ENCODE assay signal across 8 mouse cellular contexts in the genomic region with DNA sequence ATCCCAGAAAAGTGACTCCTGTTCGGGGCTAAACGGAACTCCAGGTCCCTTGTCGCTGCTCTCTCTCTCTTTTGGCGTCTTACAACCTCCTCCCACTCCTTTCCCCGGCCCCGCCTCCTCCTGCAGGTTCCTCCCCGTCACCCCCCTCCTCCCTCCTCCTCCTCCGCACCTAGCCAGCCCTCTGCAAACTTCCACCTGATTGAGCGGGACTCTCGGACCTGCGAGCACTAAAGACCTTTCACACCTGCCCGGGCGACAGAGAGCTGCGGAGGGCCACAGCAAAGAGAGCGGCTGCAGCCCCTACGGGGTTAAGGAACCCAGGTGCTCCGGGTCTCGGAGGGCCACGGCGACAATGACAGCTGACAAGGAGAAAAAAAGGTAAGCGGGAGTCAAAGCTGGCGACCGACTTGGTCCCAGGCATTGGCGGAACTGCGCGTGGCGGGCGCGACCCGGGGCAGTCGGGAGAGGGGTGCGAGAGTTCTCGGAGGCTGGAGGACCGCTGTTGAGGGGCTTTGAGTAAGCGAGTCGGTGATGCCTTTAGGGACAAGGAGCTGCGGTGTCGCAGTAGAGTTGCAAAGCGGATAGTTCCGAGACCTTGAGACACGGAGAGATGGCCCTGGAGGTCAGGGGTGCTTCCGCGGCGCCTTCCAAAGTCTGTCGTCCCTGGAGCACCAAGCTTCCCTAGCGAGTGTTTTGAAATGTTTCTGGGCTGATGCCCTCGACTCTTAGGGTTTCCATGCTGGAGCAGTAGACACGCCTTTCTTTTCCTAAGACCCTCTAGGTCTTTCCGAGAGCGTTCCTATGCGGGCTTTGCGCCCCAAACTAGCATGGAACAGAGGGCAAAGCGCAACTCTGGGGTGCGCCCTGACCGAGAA. TPM values are rescaled to one million over a fixed set of nuclear protein-coding genes. Genes with fewer than 3 reads are reported as not detected.
DNase-seq lines count a peak whose midpoint lies in the region; ATAC-seq lines count a peak whose summit lies in the region.

No protein-coding gene starts in this region.

- H3K9me3 ChIP-seq in forebrain, embryonic 12.5 days = no peaks in the 10 kb centered on the region
- H3K9me3 ChIP-seq in limb, embryonic 10.5 days (replicated peaks) = no peaks in the 10 kb centered on the region

- intact Hi-C loops in left cerebral cortex, postnatal 4 days (cut with DNase I) = no loop called here
- intact Hi-C loops in left cerebral cortex, postnatal 36 days (cut with DNase I) = loop anchor here (2.0 to 10.0 kb wide), 3 partner anchors 29 to 267 kb away; no protein-coding TSS in a partner anchor
- intact Hi-C loops in heart, postnatal 36 days (cut with DNase I) = loop anchor here (1.0 to 10.0 kb wide), 9 partner anchors 21 to 589 kb away; a partner anchor contains a TSS

- peak; percentile 22; the same call in 1 of the 2 replicates for ATAC-seq in forebrain, embryonic 12.5 days (ENCODE audit: low FRiP score)
- no peak for ATAC-seq in monocyte, adult 5-6 weeks (replicated peaks; ENCODE audit: insufficient number of reproducible peaks, low FRiP score, low TSS enrichment, poor library complexity, severe bottlenecking)

- DNase-seq in left cerebral cortex, postnatal 4 days = peak; percentile 11
- DNase-seq in left cerebral cortex, postnatal 36 days (ENCODE audit: low spot score in 2 of 2) = no peak
- DNase-seq in heart, postnatal 36 days = peak; percentile 73 to 74
- DNase-seq in limb, embryonic 10.5 days (ENCODE audit: low spot score) = peak; percentile 71
- DNase-seq in mesoderm, embryonic 11.5 days (ENCODE audit: low read depth, low spot score) = peak; percentile 15
- DNase-seq in spleen, postnatal 36 days (ENCODE audit: low spot score in 2 of 2) = peak; percentile 39 to 45

- no peaks in the 10 kb centered on the region for H3K36me3 ChIP-seq in forebrain, embryonic 12.5 days (replicated peaks)
- H3K36me3 ChIP-seq in limb, embryonic 10.5 days = no peaks in the 10 kb centered on the region

- H3K4me3 ChIP-seq in forebrain, embryonic 12.5 days (replicated peaks) = peak overlapping the region; percentile 52
- H3K4me3 ChIP-seq in limb, embryonic 10.5 days = peak overlapping the region; percentile 65

- peaks cover 79% of the 10 kb centered on the region for H3K27me3 ChIP-seq in forebrain, embryonic 12.5 days
- H3K27me3 ChIP-seq in limb, embryonic 10.5 days (ENCODE audit: low read depth, poor library complexity, severe bottlenecking) = peaks cover 65% of the 10 kb centered on the region

- WGBS in forebrain, embryonic 12.5 days = under 1% methylated on average over 55 of the region's 55 CpGs
- under 1% methylated on average over 55 of the region's 55 CpGs for WGBS in limb, embryonic 10.5 days

- peaks cover 27% of the 10 kb centered on the region for H3K4me1 ChIP-seq in forebrain, embryonic 12.5 days
- peaks cover 26% of the 10 kb centered on the region for H3K4me1 ChIP-seq in limb, embryonic 10.5 days

- H3K9ac ChIP-seq in forebrain, embryonic 12.5 days = 0 out of 2 replicates have a peak overlapping the region, but pooled peaks have one; percentile 50

- no peak overlapping the region for H3K27ac ChIP-seq in forebrain, embryonic 12.5 days
- H3K27ac ChIP-seq in limb, embryonic 10.5 days = peak overlapping the region; percentile 0; the same call in 1 of the 2 replicates

- peak overlapping the region; percentile 91 for H3K4me2 ChIP-seq in forebrain, embryonic 12.5 days

RNA-seq across cellular contexts. Expression of a gene that starts 0.7 kb away (rescaled TPM):
- total RNA-seq in left cerebral cortex, postnatal 4 days (2021) = 10 to 100 TPM; 44.1 to 45.6 TPM
- total RNA-seq in left cerebral cortex, postnatal 36 days (2021) = 10 to 100 TPM; 82.2 to 94.0 TPM
- polyA plus RNA-seq in forebrain, embryonic 12.5 days (2016; fragmentation: Nextera tagmentation; extraction: Ambion mirVana) = 2.8 and 3.3 TPM in 2 replicates
- 100 to 1,000 TPM; 239 to 306 TPM for total RNA-seq in heart, postnatal 36 days (2021)
- polyA plus RNA-seq in limb, embryonic 10.5 days (2016; fragmentation: Nextera tagmentation; extraction: Ambion mirVana) = 2.8 and 2.9 TPM in 2 replicates
- total RNA-seq in monocyte, adult 5-6 weeks (2017) = 2.8 to 3.6 TPM in 2 of 3 replicates, not detected in the other

Comparison
In these comparisons a context has a peak if more than half of its experiments do, and no peak if none do; other contexts are left out.
1. DNase-seq: peak in left cerebral cortex, postnatal 4 days (single experiment), heart, postnatal 36 days (2 of 2), limb, embryonic 10.5 days (single experiment), mesoderm, embryonic 11.5 days (single experiment) and spleen, postnatal 36 days (2 of 2); none in left cerebral cortex, postnatal 36 days (0 of 2).